Mouse (Mus musculus): Measurements from ENCODE around the gene Shank2. TPM values are rescaled to one million over a fixed set of nuclear protein-coding genes. Genes with fewer than 3 reads are reported as not detected.

Gene Shank2
- polyA plus RNA-seq, 1 experiment from 2014 or later, result 0.69 TPM

DNA sequence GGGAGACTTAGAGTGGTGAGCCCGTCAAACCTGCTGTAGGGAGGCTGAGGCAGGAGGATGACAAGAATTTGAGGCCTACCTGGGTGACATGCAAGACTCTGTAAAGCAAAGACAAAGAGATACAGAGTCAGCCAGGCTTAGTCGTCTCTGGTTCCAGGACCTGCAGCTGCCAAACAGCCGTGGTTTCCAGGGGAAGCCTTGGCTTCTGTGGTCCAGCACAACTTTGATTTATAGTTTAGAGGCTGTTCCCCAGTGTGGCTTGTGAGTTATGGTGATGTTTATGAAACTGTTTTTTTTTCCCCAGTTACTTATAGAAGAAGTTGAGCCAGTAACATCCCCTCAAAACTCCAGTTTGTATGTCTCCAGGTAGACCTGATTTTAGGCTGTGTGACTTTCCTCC is 112.5 kb downstream of the Shank2 start:
- DNase-seq (ENCODE audit: low spot score), result no peak
- Histone ChIP-seq H3K4me1 (replicated peaks; ENCODE audit: control insufficient read depth, insufficient read depth) (no peaks in the 10 kb centered on the region), H3K4me3 (ENCODE audit: low read depth, low read length) (no peak overlapping the region), H3K9me3 (ENCODE audit: control insufficient read depth, low read length) (no peaks in the 10 kb centered on the region), H3K4me2 (replicated peaks; ENCODE audit: low read depth) (no peak overlapping the region), H3K27ac (replicated peaks) (no peak overlapping the region), H3K9ac (ENCODE audit: low read length) (no peak overlapping the region), H3K27me3 (ENCODE audit: control insufficient read depth, insufficient read depth, low read length) (no peaks in the 10 kb centered on the region), H3K36me3 (ENCODE audit: control insufficient read depth, insufficient read depth, low read length) (no peaks in the 10 kb centered on the region)
- TF ChIP-seq EP300 (optimal IDR thresholded peaks at IDR 0.05) (no peak), CTCF (IDR thresholded peaks at IDR 0.05; ENCODE audit: low read depth) (no peak)
- ATAC-seq (ENCODE audit: low FRiP score, low TSS enrichment), result no peak
- WGBS, result 52% methylated on average over 3 of the region's 3 CpGs

DNA sequence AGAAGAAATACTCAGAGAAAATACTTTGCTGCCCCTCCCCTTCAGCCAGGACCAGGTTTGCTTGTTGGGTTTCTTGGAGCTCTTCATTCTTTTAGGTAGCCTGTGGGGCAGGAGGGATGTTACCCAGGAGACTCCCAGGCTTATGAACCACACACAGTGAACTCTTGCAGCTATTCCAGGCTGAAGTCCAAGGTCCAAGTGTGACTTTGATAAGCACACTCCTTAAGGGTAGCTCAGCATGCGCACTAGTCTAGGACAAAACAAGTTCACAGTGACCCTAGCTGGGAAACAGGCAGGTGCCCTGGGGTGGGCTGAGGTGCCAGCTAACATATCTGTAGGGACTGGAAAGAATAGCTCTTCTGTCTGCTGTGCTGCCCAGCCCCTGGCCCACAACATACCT is 117.8 kb downstream of the Shank2 start:
- no peak overlapping the region for H3K4me3 ChIP-seq (ENCODE audit: low read depth, low read length)
- H3K9me3 ChIP-seq (ENCODE audit: control insufficient read depth, low read length), result no peaks in the 10 kb centered on the region
- DNase-seq (ENCODE audit: low spot score) (peak; percentile 57), ATAC-seq (ENCODE audit: low FRiP score, low TSS enrichment) (peak; percentile 91)
- no peak overlapping the region for H3K4me2 ChIP-seq (replicated peaks; ENCODE audit: low read depth)
- no peak overlapping the region for H3K27ac ChIP-seq (replicated peaks)
- WGBS, result 75% methylated on average over 1 of the region's 1 CpGs
- no peaks in the 10 kb centered on the region for H3K4me1 ChIP-seq (replicated peaks; ENCODE audit: control insufficient read depth, insufficient read depth)
- no peak for TF ChIP-seq EP300 (optimal IDR thresholded peaks at IDR 0.05)
- TF ChIP-seq CTCF (IDR thresholded peaks at IDR 0.05; ENCODE audit: low read depth), result no peak
- no peak overlapping the region for H3K9ac ChIP-seq (ENCODE audit: low read length)
- H3K36me3 ChIP-seq (ENCODE audit: control insufficient read depth, insufficient read depth, low read length), result no peaks in the 10 kb centered on the region
- no peaks in the 10 kb centered on the region for H3K27me3 ChIP-seq (ENCODE audit: control insufficient read depth, insufficient read depth, low read length)

DNA sequence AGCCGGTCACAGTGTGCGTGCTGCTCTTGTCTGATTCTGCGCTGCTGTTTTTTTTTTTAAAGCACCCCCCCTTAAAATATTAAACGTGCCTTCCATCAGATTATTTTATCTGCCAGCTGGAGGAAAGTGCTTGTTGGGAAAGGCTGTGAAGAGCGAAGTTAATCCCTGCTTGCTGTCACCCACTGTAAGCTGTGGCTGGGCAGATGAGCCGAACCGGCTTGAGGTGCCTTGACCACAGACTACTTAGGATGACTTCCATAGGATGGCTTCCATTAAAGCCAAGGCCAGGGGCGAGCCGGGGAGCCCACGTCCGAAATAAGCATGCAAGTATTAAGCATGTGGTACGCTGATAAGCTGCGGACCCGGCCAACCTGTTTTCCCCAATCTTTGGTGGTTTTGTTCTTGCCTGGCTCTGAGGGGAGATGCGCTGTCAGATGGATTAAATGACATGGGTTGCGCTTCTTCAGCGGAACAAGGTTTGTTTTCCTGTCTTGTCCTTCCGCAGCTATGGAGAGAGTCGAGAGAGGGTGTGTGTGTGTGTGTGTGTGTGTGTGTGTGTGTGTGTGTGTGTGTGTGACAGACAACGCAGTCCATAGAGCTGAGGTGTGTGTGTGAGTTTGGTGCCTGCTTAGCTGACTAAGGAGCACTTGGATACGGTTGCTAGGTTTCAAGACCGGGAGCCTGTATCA is 131.1 kb downstream of the Shank2 start:
- H3K36me3 ChIP-seq (ENCODE audit: control insufficient read depth, insufficient read depth, low read length), result no peaks in the 10 kb centered on the region

DNA sequence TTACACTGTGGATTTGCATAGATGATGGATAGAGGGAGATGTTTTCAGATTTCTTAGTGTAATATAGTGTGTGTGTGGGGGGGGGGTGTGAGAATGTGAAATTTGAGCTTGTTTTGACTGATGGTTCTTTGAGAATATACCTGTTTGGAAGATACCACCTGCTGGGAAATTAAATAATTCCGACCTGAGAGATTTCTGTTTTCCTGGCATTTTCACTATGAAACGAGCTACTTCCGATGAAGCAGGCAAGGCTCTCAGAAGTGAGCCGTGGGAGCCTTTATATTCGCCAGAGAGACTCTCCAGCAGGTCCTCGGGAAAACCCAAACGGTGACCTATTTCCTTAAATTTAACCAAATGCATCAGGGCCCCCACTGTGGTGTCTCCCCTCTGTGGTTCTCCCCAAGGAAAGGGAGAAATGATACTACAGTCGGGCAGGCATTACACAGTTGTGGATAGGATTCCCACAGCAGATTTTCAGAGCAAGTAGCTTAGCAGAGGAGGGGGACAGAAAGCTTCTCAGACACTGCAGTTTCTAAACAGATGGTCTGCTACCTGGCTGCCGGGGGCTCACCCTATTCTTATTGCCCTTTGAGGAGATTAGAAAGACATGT is 131.8 kb downstream of the Shank2 start:
- WGBS, result 63% methylated on average over 9 of the region's 9 CpGs
- no peak for DNase-seq (ENCODE audit: low spot score)
- Histone ChIP-seq H3K4me2 (replicated peaks; ENCODE audit: low read depth) (no peak overlapping the region), H3K9me3 (ENCODE audit: control insufficient read depth, low read length) (no peaks in the 10 kb centered on the region), H3K4me1 (replicated peaks; ENCODE audit: control insufficient read depth, insufficient read depth) (no peaks in the 10 kb centered on the region), H3K27me3 (ENCODE audit: control insufficient read depth, insufficient read depth, low read length) (no peaks in the 10 kb centered on the region), H3K4me3 (ENCODE audit: low read depth, low read length) (no peak overlapping the region), H3K9ac (ENCODE audit: low read length) (no peak overlapping the region), H3K27ac (replicated peaks) (no peak overlapping the region), H3K36me3 (ENCODE audit: control insufficient read depth, insufficient read depth, low read length) (no peaks in the 10 kb centered on the region)
- TF ChIP-seq EP300 (optimal IDR thresholded peaks at IDR 0.05) (no peak), CTCF (IDR thresholded peaks at IDR 0.05; ENCODE audit: low read depth) (no peak)
- no peak for ATAC-seq (ENCODE audit: low FRiP score, low TSS enrichment)

More for the DNA sequence above, 131.1 kb downstream of the Shank2 start:
- Histone ChIP-seq H3K4me3 (ENCODE audit: low read depth, low read length) (no peak overlapping the region), H3K9me3 (ENCODE audit: control insufficient read depth, low read length) (no peaks in the 10 kb centered on the region), H3K4me2 (replicated peaks; ENCODE audit: low read depth) (no peak overlapping the region), H3K9ac (ENCODE audit: low read length) (no peak overlapping the region), H3K27ac (replicated peaks) (no peak overlapping the region), H3K27me3 (ENCODE audit: control insufficient read depth, insufficient read depth, low read length) (no peaks in the 10 kb centered on the region), H3K4me1 (replicated peaks; ENCODE audit: control insufficient read depth, insufficient read depth) (no peaks in the 10 kb centered on the region)
- DNase-seq (ENCODE audit: low spot score), result no peak
- TF ChIP-seq EP300 (optimal IDR thresholded peaks at IDR 0.05) (no peak), CTCF (IDR thresholded peaks at IDR 0.05; ENCODE audit: low read depth) (no peak)
- WGBS, result 74% methylated on average over 22 of the region's 22 CpGs
- ATAC-seq (ENCODE audit: low FRiP score, low TSS enrichment), result no peak

DNA sequence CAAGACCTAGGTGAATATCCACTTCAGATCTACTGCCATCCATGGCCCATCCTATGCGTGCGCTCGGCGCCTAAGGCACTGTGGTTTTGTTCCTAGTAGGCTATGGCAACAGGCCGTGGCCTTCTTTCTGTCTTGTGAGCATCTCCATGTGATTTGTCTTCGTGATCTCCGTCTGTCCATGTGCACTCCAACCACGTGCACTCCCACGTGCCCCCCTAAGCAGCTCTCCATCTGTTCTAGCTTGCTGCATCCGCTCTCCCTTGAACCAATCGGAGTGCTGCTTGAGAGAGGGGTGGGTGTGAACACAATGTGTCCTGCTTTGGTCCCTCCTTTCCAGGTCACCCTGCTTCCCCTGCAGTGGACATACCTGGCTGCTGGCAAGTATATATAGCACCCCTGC is 133.0 kb downstream of the Shank2 start:
- H3K9me3 ChIP-seq (ENCODE audit: control insufficient read depth, low read length), result no peaks in the 10 kb centered on the region
- DNase-seq (ENCODE audit: low spot score) (no peak), ATAC-seq (ENCODE audit: low FRiP score, low TSS enrichment) (no peak)
- H3K9ac ChIP-seq (ENCODE audit: low read length), result no peak overlapping the region
- no peak overlapping the region for H3K27ac ChIP-seq (replicated peaks)
- H3K36me3 ChIP-seq (ENCODE audit: control insufficient read depth, insufficient read depth, low read length), result no peaks in the 10 kb centered on the region
- TF ChIP-seq CTCF (IDR thresholded peaks at IDR 0.05; ENCODE audit: low read depth), result no peak
- no peak for TF ChIP-seq EP300 (optimal IDR thresholded peaks at IDR 0.05)
- WGBS, result 94% methylated on average over 11 of the region's 11 CpGs
- no peak overlapping the region for H3K4me2 ChIP-seq (replicated peaks; ENCODE audit: low read depth)
- H3K4me3 ChIP-seq (ENCODE audit: low read depth, low read length), result no peak overlapping the region
- H3K27me3 ChIP-seq (ENCODE audit: control insufficient read depth, insufficient read depth, low read length), result no peaks in the 10 kb centered on the region
- no peaks in the 10 kb centered on the region for H3K4me1 ChIP-seq (replicated peaks; ENCODE audit: control insufficient read depth, insufficient read depth)

DNA sequence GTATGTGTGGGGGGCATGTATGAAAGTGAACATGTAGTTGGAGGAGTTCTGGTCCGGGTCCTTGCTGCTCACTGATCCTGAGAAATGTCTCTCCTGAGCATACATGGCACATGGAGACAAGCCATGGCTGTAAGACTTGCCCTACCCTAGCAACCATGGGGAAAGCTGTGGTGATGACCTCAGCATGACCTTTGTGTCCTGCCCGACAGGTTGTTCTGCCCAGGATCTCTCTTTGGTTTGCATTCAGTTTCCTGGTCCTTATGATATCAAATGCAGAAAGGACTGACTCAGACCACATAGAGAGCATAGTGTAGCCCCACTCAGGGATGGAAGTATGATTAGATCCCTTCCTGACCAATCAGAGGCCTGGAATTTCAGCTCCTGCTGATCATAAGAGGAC is 136.1 kb downstream of the Shank2 start:
- peak; percentile 89 for ATAC-seq (ENCODE audit: low FRiP score, low TSS enrichment)

More for the DNA sequence above, 136.1 kb downstream of the Shank2 start:
- Histone ChIP-seq H3K36me3 (ENCODE audit: control insufficient read depth, insufficient read depth, low read length) (no peaks in the 10 kb centered on the region), H3K4me2 (replicated peaks; ENCODE audit: low read depth) (no peak overlapping the region), H3K4me1 (replicated peaks; ENCODE audit: control insufficient read depth, insufficient read depth) (no peaks in the 10 kb centered on the region), H3K4me3 (ENCODE audit: low read depth, low read length) (no peak overlapping the region), H3K27me3 (ENCODE audit: control insufficient read depth, insufficient read depth, low read length) (no peaks in the 10 kb centered on the region), H3K9me3 (ENCODE audit: control insufficient read depth, low read length) (no peaks in the 10 kb centered on the region), H3K27ac (replicated peaks) (no peak overlapping the region), H3K9ac (ENCODE audit: low read length) (no peak overlapping the region)
- peak; percentile 78 for DNase-seq (ENCODE audit: low spot score)
- TF ChIP-seq CTCF (IDR thresholded peaks at IDR 0.05; ENCODE audit: low read depth) (no peak), EP300 (optimal IDR thresholded peaks at IDR 0.05) (no peak)
- 51% methylated on average over 2 of the region's 2 CpGs for WGBS
